Mouse (Mus musculus): ENCODE data around the gene Vma21. TPM values are rescaled to one million over a fixed set of nuclear protein-coding genes. Genes with fewer than 3 reads are reported as not detected.

Vma21 gene
- total and polyA plus RNA-seq, 3 experiments, result 3.5 to 21.0 (median 15.8) TPM

DNA sequence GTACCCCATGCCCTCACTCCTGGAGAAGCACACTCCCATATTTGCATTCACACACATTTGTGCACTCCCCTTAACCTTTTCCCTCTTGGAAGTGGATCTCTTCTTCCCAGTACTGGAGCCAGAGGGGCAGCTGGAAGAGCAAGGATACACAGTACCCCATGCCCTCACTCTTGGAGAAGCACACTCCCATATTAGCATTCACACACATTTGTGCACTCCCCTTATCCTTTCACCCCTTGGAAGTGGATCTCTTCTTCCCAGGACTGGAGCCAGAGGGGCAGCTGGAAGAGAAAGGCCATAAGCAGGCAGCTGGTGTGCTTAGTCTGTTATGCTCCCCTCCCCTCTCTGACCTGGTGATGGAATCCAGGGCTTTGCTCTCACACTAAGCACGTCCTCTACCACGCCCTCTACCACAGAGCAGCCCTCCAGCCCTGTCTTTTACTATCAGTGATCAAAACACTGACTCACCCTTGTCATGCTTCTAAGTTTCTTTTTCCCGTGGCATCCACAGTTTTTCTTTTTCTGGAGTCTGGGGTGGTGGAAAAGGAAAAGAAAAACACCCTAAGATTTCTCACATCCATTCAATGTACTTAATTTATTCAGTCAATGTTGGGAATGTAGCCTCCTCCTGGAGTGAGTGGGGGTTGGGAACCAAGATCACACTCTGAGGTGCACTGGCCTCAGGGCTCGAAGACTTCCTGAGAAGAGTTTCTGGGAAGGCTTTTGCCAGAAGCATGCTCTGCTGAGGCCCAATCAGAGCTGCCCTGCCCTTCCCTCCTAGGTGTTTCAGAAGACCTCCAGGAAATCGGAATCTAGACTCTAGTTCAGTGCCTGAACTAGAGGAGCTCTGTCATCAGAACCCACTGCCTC, 3.5 kb upstream of the Vma21 start:
- DNase-seq, result peak in 1 of 2 experiments; percentile 27
- Histone ChIP-seq H3K9ac (ENCODE audit: low read depth, low read length) (no peak overlapping the region), H3K36me3 (ENCODE audit: control insufficient read depth, insufficient read depth, low read length) (0 out of 2 replicates have a peak, but pooled peaks cover 2% of the 10 kb centered on the region), H3K79me2 (replicated peaks; ENCODE audit: control insufficient read depth, insufficient read depth, low read length) (no peaks in the 10 kb centered on the region), H3K27me3 (ENCODE audit: control insufficient read depth, insufficient read depth, low read length) (no peaks in the 10 kb centered on the region), H3K4me3 (no peak overlapping the region), H3K4me1 (ENCODE audit: control insufficient read depth, insufficient read depth, low read length) (peaks cover 4% of the 10 kb centered on the region), H3K27ac (no peak overlapping the region)
- no peak for TF ChIP-seq CTCF (IDR thresholded peaks at IDR 0.05)
- TF ChIP-seq EP300 (IDR thresholded peaks at IDR 0.05; ENCODE audit: insufficient read depth, low read depth, low read length), result no peak
- TF ChIP-seq POLR2A (IDR thresholded peaks at IDR 0.05; ENCODE audit: insufficient read depth, low read depth, low read length), result no peak
- 34% methylated on average over 5 of the region's 5 CpGs for WGBS
- intact Hi-C loops (cut with DNase I), result loop anchor here (10.0 kb wide), 2 partner anchors 203 to 1447 kb away; partner anchors contain the start of gene Ids

DNA sequence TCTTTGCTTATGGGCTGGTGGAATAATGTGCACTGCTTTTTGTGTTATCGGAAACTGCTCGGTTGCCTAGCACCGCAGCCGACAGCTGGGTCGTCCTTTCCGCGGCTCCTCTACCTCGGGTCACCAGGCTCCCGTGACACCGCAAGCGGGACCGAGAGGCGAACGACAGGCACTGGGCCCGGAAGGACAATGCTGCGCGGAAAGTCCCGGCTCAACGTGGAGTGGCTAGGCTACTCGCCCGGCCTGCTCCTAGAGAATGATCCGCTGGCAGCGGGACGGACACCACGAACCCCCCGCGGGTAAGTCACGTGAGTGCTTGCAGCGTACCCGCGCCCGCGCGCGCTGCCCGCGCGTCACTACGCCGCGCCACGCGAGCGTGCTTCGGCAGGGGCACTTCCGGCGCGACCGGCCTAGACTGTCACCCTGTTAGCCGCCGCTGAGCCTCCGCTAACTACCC, 705 bp downstream of the Vma21 start:
- Histone ChIP-seq H3K4me3 (peak overlapping the region; percentile 70), H3K27ac (peak overlapping the region; percentile 79), H3K79me2 (replicated peaks; ENCODE audit: control insufficient read depth, insufficient read depth, low read length) (no peaks in the 10 kb centered on the region), H3K9ac (ENCODE audit: low read depth, low read length) (peak overlapping the region; percentile 82), H3K27me3 (ENCODE audit: control insufficient read depth, insufficient read depth, low read length) (no peaks in the 10 kb centered on the region), H3K4me1 (ENCODE audit: control insufficient read depth, insufficient read depth, low read length) (peaks cover 4% of the 10 kb centered on the region), H3K36me3 (ENCODE audit: control insufficient read depth, insufficient read depth, low read length) (0 out of 2 replicates have a peak, but pooled peaks cover 2% of the 10 kb centered on the region)
- intact Hi-C loops (cut with DNase I), result loop anchor here (10.0 kb wide), 2 partner anchors 198 to 1452 kb away; partner anchors contain the start of gene Ids
- WGBS, result 12% methylated on average over 52 of the region's 52 CpGs
- TF ChIP-seq EP300 (IDR thresholded peaks at IDR 0.05; ENCODE audit: insufficient read depth, low read depth, low read length), result 0 out of 2 replicates have a peak, but pooled peaks have one; percentile 14
- TF ChIP-seq POLR2A (IDR thresholded peaks at IDR 0.05; ENCODE audit: insufficient read depth, low read depth, low read length), result peak; percentile 75
- no peak for TF ChIP-seq CTCF (IDR thresholded peaks at IDR 0.05)
- peak; percentile 89 to 91 for DNase-seq

DNA sequence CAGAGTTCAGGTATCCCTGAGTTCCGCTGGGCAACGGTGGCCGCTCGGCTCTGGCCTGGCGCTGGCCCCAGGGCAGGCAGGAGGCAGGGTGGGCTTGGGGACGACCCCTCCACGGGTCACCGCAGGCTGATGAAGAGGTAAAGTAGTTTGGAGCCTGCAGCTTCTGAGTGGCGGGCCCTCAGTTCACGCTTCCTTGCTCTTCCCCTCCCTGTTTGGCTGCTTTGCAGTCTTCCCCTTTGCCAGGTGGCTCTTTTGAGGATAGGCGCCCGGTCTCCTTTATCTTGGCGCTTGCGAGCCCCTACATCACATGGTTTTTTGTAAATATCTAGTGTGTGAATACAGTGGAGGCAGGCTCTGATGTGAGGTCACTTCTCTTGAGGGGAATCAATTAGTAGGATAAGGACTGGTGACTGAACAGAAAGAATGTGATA, 1.2 kb downstream of the Vma21 start:
- TF ChIP-seq POLR2A (IDR thresholded peaks at IDR 0.05; ENCODE audit: insufficient read depth, low read depth, low read length) (no peak), EP300 (IDR thresholded peaks at IDR 0.05; ENCODE audit: insufficient read depth, low read depth, low read length) (no peak), CTCF (IDR thresholded peaks at IDR 0.05) (no peak)
- H3K36me3 ChIP-seq (ENCODE audit: control insufficient read depth, insufficient read depth, low read length), result 0 out of 2 replicates have a peak, but pooled peaks cover 2% of the 10 kb centered on the region
- H3K79me2 ChIP-seq (replicated peaks; ENCODE audit: control insufficient read depth, insufficient read depth, low read length), result no peaks in the 10 kb centered on the region
- intact Hi-C loops (cut with DNase I), result loop anchor here (10.0 kb wide), 2 partner anchors 198 to 1452 kb away; partner anchors contain the start of gene Ids
- peak overlapping the region; percentile 57 for H3K9ac ChIP-seq (ENCODE audit: low read depth, low read length)
- peaks cover 4% of the 10 kb centered on the region for H3K4me1 ChIP-seq (ENCODE audit: control insufficient read depth, insufficient read depth, low read length)
- H3K27ac ChIP-seq, result peak overlapping the region; percentile 79
- WGBS, result 14% methylated on average over 14 of the region's 14 CpGs
- no peaks in the 10 kb centered on the region for H3K27me3 ChIP-seq (ENCODE audit: control insufficient read depth, insufficient read depth, low read length)
- no peak for DNase-seq
- peak overlapping the region; percentile 70 for H3K4me3 ChIP-seq

DNA sequence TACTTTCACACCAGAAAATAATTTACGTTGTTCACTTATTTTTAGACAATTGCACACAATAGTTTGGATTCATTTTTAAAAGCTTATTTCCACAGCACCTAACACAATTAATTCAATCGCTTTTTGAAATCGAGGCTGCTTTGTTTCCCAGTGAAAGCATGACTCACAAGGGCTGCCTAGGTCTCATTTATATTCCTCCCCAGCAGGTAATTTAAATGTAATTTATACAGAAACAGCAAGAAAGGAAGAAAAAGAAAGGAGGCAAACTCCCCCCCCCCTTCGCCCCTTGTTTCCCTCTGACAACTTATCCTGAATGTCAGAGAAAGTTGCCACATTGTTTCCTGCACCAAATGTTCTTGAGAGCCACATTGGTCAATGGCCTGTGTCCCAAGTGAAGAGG, 23.2 kb downstream of the Vma21 start:
- no peak overlapping the region for H3K9ac ChIP-seq (ENCODE audit: low read depth, low read length)
- DNase-seq, result no peak
- H3K4me3 ChIP-seq, result no peak overlapping the region
- H3K36me3 ChIP-seq (ENCODE audit: control insufficient read depth, insufficient read depth, low read length), result no peaks in the 10 kb centered on the region
- 79% methylated on average over 4 of the region's 4 CpGs for WGBS
- H3K4me1 ChIP-seq (ENCODE audit: control insufficient read depth, insufficient read depth, low read length), result no peaks in the 10 kb centered on the region
- TF ChIP-seq CTCF (IDR thresholded peaks at IDR 0.05) (no peak), EP300 (IDR thresholded peaks at IDR 0.05; ENCODE audit: insufficient read depth, low read depth, low read length) (no peak), POLR2A (IDR thresholded peaks at IDR 0.05; ENCODE audit: insufficient read depth, low read depth, low read length) (no peak)
- H3K27ac ChIP-seq, result no peak overlapping the region
- intact Hi-C loops (cut with DNase I), result no loop called here
- no peaks in the 10 kb centered on the region for H3K27me3 ChIP-seq (ENCODE audit: control insufficient read depth, insufficient read depth, low read length)
- H3K79me2 ChIP-seq (replicated peaks; ENCODE audit: control insufficient read depth, insufficient read depth, low read length), result no peaks in the 10 kb centered on the region

DNA sequence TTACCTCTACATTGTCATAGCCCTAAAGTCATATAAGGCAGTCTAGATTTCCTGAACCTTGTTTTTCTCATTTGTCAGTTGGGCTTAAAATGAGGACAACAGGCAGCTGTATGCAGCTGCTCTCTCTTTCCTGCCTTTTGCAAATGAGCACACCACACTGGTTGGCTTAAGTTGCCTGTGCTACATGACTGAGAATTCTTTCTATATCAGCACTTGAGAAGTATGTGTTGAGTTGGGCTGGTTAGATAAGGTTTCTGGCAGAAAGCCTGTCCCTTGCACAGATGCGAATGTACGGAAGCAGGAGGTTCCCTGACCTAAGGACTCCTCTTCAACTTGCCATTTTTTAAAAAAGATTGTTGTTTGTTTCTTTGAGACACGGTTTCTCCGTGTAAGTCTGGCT, 31.0 kb downstream of the Vma21 start:
- Histone ChIP-seq H3K4me3 (no peak overlapping the region), H3K9ac (ENCODE audit: low read depth, low read length) (no peak overlapping the region), H3K4me1 (ENCODE audit: control insufficient read depth, insufficient read depth, low read length) (no peaks in the 10 kb centered on the region; the same call in 1 of the 2 replicates), H3K36me3 (ENCODE audit: control insufficient read depth, insufficient read depth, low read length) (no peaks in the 10 kb centered on the region), H3K79me2 (replicated peaks; ENCODE audit: control insufficient read depth, insufficient read depth, low read length) (no peaks in the 10 kb centered on the region), H3K27ac (no peak overlapping the region), H3K27me3 (ENCODE audit: control insufficient read depth, insufficient read depth, low read length) (no peaks in the 10 kb centered on the region)
- intact Hi-C loops (cut with DNase I), result no loop called here
- TF ChIP-seq CTCF (IDR thresholded peaks at IDR 0.05) (no peak), POLR2A (IDR thresholded peaks at IDR 0.05; ENCODE audit: insufficient read depth, low read depth, low read length) (no peak), EP300 (IDR thresholded peaks at IDR 0.05; ENCODE audit: insufficient read depth, low read depth, low read length) (no peak)
- DNase-seq, result peak in 1 of 2 experiments; percentile 16
- WGBS, result 22% methylated on average over 4 of the region's 4 CpGs

DNA sequence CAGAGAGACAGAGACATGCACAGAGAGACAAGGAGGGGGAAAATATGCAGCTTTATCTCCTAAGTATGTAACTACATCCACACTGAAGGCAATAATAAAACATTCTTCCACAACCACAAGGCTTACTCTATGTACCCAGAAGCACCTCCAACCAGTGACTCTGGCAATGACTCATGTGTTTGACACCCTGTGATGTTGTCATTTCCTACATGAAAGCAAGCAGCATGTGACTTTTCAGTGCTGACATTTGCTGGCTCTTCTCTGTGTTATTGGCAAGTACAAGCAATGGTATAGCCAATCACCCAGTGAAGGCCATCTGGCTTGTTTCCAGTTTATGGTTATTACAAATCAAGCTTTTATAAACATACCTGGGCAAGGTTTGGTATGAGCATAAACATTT, 38.1 kb downstream of the Vma21 start:
- H3K27ac ChIP-seq, result no peak overlapping the region
- TF ChIP-seq EP300 (IDR thresholded peaks at IDR 0.05; ENCODE audit: insufficient read depth, low read depth, low read length) (no peak), POLR2A (IDR thresholded peaks at IDR 0.05; ENCODE audit: insufficient read depth, low read depth, low read length) (no peak), CTCF (IDR thresholded peaks at IDR 0.05) (no peak)

More for the DNA sequence above, 38.1 kb downstream of the Vma21 start:
- Histone ChIP-seq H3K4me3 (no peak overlapping the region), H3K27me3 (ENCODE audit: control insufficient read depth, insufficient read depth, low read length) (no peaks in the 10 kb centered on the region), H3K79me2 (replicated peaks; ENCODE audit: control insufficient read depth, insufficient read depth, low read length) (no peaks in the 10 kb centered on the region), H3K4me1 (ENCODE audit: control insufficient read depth, insufficient read depth, low read length) (no peaks in the 10 kb centered on the region), H3K36me3 (ENCODE audit: control insufficient read depth, insufficient read depth, low read length) (no peaks in the 10 kb centered on the region), H3K9ac (ENCODE audit: low read depth, low read length) (no peak overlapping the region)
- no peak for DNase-seq
- intact Hi-C loops (cut with DNase I), result no loop called here

Other genes with a start within 250 kb of the Vma21 start
- not detected for gene Gpr50, start 152.3 kb upstream of the Vma21 start, total RNA-seq (2021)
- not detected in 2 replicates for gene Gpr50, start 152.3 kb upstream of the Vma21 start, polyA plus RNA-seq (2012; rRNA removed)
- not detected for gene Gm1141, start 105.1 kb downstream of the Vma21 start, total RNA-seq (2021)
- gene Gm1141, start 105.1 kb downstream of the Vma21 start, polyA plus RNA-seq (2012; rRNA removed), result 0.04 and 0.29 TPM in 2 replicates
- 1 to 10 TPM; 4.5 to 6.8 TPM for gene Prrg3, start 146.7 kb downstream of the Vma21 start, total RNA-seq (2021)
- gene Prrg3, start 146.7 kb downstream of the Vma21 start, polyA plus RNA-seq (2012; rRNA removed), result 4.9 and 6.7 TPM in 2 replicates
- gene Fate1, start 157.1 kb downstream of the Vma21 start, total RNA-seq (2021), result not detected
- not detected in 2 replicates for gene Fate1, start 157.1 kb downstream of the Vma21 start, polyA plus RNA-seq (2012; rRNA removed)
- gene Cnga2, start 175.9 kb downstream of the Vma21 start, total RNA-seq (2021), result not detected
- gene Cnga2, start 175.9 kb downstream of the Vma21 start, polyA plus RNA-seq (2012; rRNA removed), result 0.04 and 0.09 TPM in 2 replicates